Mouse (Mus musculus): ENCODE results near the gene Fam122b. TPM values are rescaled to one million over a fixed set of nuclear protein-coding genes. Genes with fewer than 3 reads are reported as not detected.
A peak's percentile ranks its signal among the peaks of the same experiment; 100 is the strongest.

The Fam122b gene
- polyA plus RNA-seq, 1 experiment from 2014 or later, result 7.9 TPM

- no peak overlapping the region for H3K9ac ChIP-seq (ENCODE audit: low read depth, low read length)
- ATAC-seq (ENCODE audit: low FRiP score), result peak; percentile 61; the same call in 1 of the 2 replicates
- no peak overlapping the region for H3K4me2 ChIP-seq (replicated peaks; ENCODE audit: low read depth, low read length)
- no peaks in the 10 kb centered on the region for H3K9me3 ChIP-seq (ENCODE audit: control insufficient read depth, low read length)
- no peak overlapping the region for H3K27ac ChIP-seq (ENCODE audit: low read depth, low read length)
- no peaks in the 10 kb centered on the region for H3K36me3 ChIP-seq (ENCODE audit: control insufficient read depth, insufficient read depth, low read length)
- no peak overlapping the region for H3K4me3 ChIP-seq (ENCODE audit: low read depth, low read length)
- no peaks in the 10 kb centered on the region for H3K4me1 ChIP-seq (replicated peaks; ENCODE audit: control insufficient read depth, insufficient read depth, low read length)
- peak; percentile 25 for DNase-seq (ENCODE audit: low spot score)
- no peaks in the 10 kb centered on the region for H3K27me3 ChIP-seq (ENCODE audit: control insufficient read depth, insufficient read depth, low read length)
- 55% methylated on average over 5 of the region's 7 CpGs for WGBS
Observed at GRCm38 (mm10) chrX:53211756-53212483, 57.7 kb downstream of the Fam122b start.

- 61% methylated on average over 7 of the region's 7 CpGs for WGBS
Observed at GRCm38 (mm10) chrX:53209431-53209830, 60.2 kb downstream of the Fam122b start.

GRCm38 (mm10) chrX:53204690-53205311 is 64.8 kb downstream of the Fam122b start:
- DNase-seq (ENCODE audit: low spot score) (no peak), ATAC-seq (ENCODE audit: low FRiP score) (no peak)
- H3K4me1 ChIP-seq (replicated peaks; ENCODE audit: control insufficient read depth, insufficient read depth, low read length), result no peaks in the 10 kb centered on the region
- no peaks in the 10 kb centered on the region for H3K27me3 ChIP-seq (ENCODE audit: control insufficient read depth, insufficient read depth, low read length)
- WGBS, result 48% methylated on average over 3 of the region's 3 CpGs
- H3K36me3 ChIP-seq (ENCODE audit: control insufficient read depth, insufficient read depth, low read length), result no peaks in the 10 kb centered on the region
- H3K4me3 ChIP-seq (ENCODE audit: low read depth, low read length), result no peak overlapping the region
- no peak overlapping the region for H3K9ac ChIP-seq (ENCODE audit: low read depth, low read length)
- no peaks in the 10 kb centered on the region for H3K9me3 ChIP-seq (ENCODE audit: control insufficient read depth, low read length)
- no peak overlapping the region for H3K27ac ChIP-seq (ENCODE audit: low read depth, low read length)
- H3K4me2 ChIP-seq (replicated peaks; ENCODE audit: low read depth, low read length), result no peak overlapping the region

More at GRCm38 (mm10) chrX:53209431-53209830, 60.2 kb downstream of the Fam122b start:
- Histone ChIP-seq H3K27me3 (ENCODE audit: control insufficient read depth, insufficient read depth, low read length) (no peaks in the 10 kb centered on the region), H3K4me1 (replicated peaks; ENCODE audit: control insufficient read depth, insufficient read depth, low read length) (no peaks in the 10 kb centered on the region), H3K36me3 (ENCODE audit: control insufficient read depth, insufficient read depth, low read length) (no peaks in the 10 kb centered on the region), H3K27ac (ENCODE audit: low read depth, low read length) (no peak overlapping the region), H3K9ac (ENCODE audit: low read depth, low read length) (no peak overlapping the region), H3K9me3 (ENCODE audit: control insufficient read depth, low read length) (no peaks in the 10 kb centered on the region), H3K4me3 (ENCODE audit: low read depth, low read length) (no peak overlapping the region), H3K4me2 (replicated peaks; ENCODE audit: low read depth, low read length) (no peak overlapping the region)
- no peak for DNase-seq (ENCODE audit: low spot score)
- no peak for ATAC-seq (ENCODE audit: low FRiP score)

- Histone ChIP-seq H3K9ac (ENCODE audit: low read depth, low read length) (no peak overlapping the region), H3K4me1 (replicated peaks; ENCODE audit: control insufficient read depth, insufficient read depth, low read length) (no peaks in the 10 kb centered on the region), H3K36me3 (ENCODE audit: control insufficient read depth, insufficient read depth, low read length) (no peaks in the 10 kb centered on the region), H3K27me3 (ENCODE audit: control insufficient read depth, insufficient read depth, low read length) (no peaks in the 10 kb centered on the region), H3K9me3 (ENCODE audit: control insufficient read depth, low read length) (no peaks in the 10 kb centered on the region), H3K4me2 (replicated peaks; ENCODE audit: low read depth, low read length) (no peak overlapping the region), H3K27ac (ENCODE audit: low read depth, low read length) (no peak overlapping the region), H3K4me3 (ENCODE audit: low read depth, low read length) (no peak overlapping the region)
- WGBS, result 82% methylated on average over 5 of the region's 5 CpGs
- no peak for ATAC-seq (ENCODE audit: low FRiP score)
- DNase-seq (ENCODE audit: low spot score), result no peak
Observed at GRCm38 (mm10) chrX:53201616-53202015, 68.0 kb downstream of the Fam122b start.

- Histone ChIP-seq H3K36me3 (ENCODE audit: control insufficient read depth, insufficient read depth, low read length) (no peaks in the 10 kb centered on the region), H3K4me3 (ENCODE audit: low read depth, low read length) (no peak overlapping the region), H3K9ac (ENCODE audit: low read depth, low read length) (no peak overlapping the region), H3K27me3 (ENCODE audit: control insufficient read depth, insufficient read depth, low read length) (no peaks in the 10 kb centered on the region), H3K9me3 (ENCODE audit: control insufficient read depth, low read length) (no peaks in the 10 kb centered on the region), H3K4me1 (replicated peaks; ENCODE audit: control insufficient read depth, insufficient read depth, low read length) (no peaks in the 10 kb centered on the region), H3K27ac (ENCODE audit: low read depth, low read length) (no peak overlapping the region), H3K4me2 (replicated peaks; ENCODE audit: low read depth, low read length) (no peak overlapping the region)
- ATAC-seq (ENCODE audit: low FRiP score), result no peak
- DNase-seq (ENCODE audit: low spot score), result no peak
- WGBS, result 86% methylated on average over 4 of the region's 4 CpGs
Observed at GRCm38 (mm10) chrX:53197681-53198080, 71.9 kb downstream of the Fam122b start.

- no peak overlapping the region for H3K27ac ChIP-seq (ENCODE audit: low read depth, low read length)
- H3K4me3 ChIP-seq (ENCODE audit: low read depth, low read length), result no peak overlapping the region
Observed at GRCm38 (mm10) chrX:53196392-53196791, 73.2 kb downstream of the Fam122b start.

More at GRCm38 (mm10) chrX:53196392-53196791, 73.2 kb downstream of the Fam122b start:
- no peaks in the 10 kb centered on the region for H3K9me3 ChIP-seq (ENCODE audit: control insufficient read depth, low read length)
- H3K4me2 ChIP-seq (replicated peaks; ENCODE audit: low read depth, low read length), result no peak overlapping the region
- no peaks in the 10 kb centered on the region for H3K4me1 ChIP-seq (replicated peaks; ENCODE audit: control insufficient read depth, insufficient read depth, low read length)
- no peak overlapping the region for H3K9ac ChIP-seq (ENCODE audit: low read depth, low read length)
- ATAC-seq (ENCODE audit: low FRiP score), result no peak
- H3K36me3 ChIP-seq (ENCODE audit: control insufficient read depth, insufficient read depth, low read length), result no peaks in the 10 kb centered on the region
- WGBS, result 55% methylated on average over 5 of the region's 5 CpGs
- peak; percentile 10 for DNase-seq (ENCODE audit: low spot score)
- H3K27me3 ChIP-seq (ENCODE audit: control insufficient read depth, insufficient read depth, low read length), result no peaks in the 10 kb centered on the region

Other genes with a start within 250 kb of the Fam122b start
- gene Plac1, start 29.7 kb downstream of the Fam122b start, polyA plus RNA-seq (2014; fragmentation: Nextera tagmentation; extraction: Ambion mirVana), result 1.4 and 2.6 TPM in 2 replicates
- not detected in 2 replicates for gene Fam122c, start 3.6 kb upstream of the Fam122b start, polyA plus RNA-seq (2014; fragmentation: Nextera tagmentation; extraction: Ambion mirVana)
- gene Mospd1, start 100.7 kb upstream of the Fam122b start, polyA plus RNA-seq (2014; fragmentation: Nextera tagmentation; extraction: Ambion mirVana), result 66.5 and 67.3 TPM in 2 replicates
- not detected in 2 replicates for gene Etd, start 165.1 kb upstream of the Fam122b start, polyA plus RNA-seq (2014; fragmentation: Nextera tagmentation; extraction: Ambion mirVana)